Mouse (Mus musculus) heart, embryonic 13.5 days (tissue): ENCODE measurements around the gene Manbal. TPM values are rescaled to one million over a fixed set of nuclear protein-coding genes. Genes with fewer than 3 reads are reported as not detected.

Experiments used
- ATAC-seq: fragments of 200-750 bp; cut with Nextera tagmentation; 2 replicates; pipeline ENCODE4 v1.8.0; 2017; ENCODE audit warnings: moderate TSS enrichment; ENCODE audit not compliant: insufficient number of reproducible peaks, low FRiP score, low TSS enrichment; ENCODE audit errors: extremely low read depth
- H3K27ac ChIP-seq: fragments of 300-500 bp; sonication (generic); replicated peaks from 2 replicates; pipeline ENCODE4 v1.5.1; 2015; ENCODE audit warnings: moderate library complexity, mild to moderate bottlenecking, inconsistent platforms
- H3K27me3 ChIP-seq: fragments of 300-500 bp; sonication (generic); replicated peaks from 2 replicates; pipeline ENCODE4 v1.6.1; 2015; ENCODE audit warnings: mild to moderate bottlenecking, inconsistent platforms
- H3K36me3 ChIP-seq: fragments of 300-500 bp; sonication (generic); 2 replicates; pipeline ENCODE4 v1.6.1; 2015; ENCODE audit warnings: mild to moderate bottlenecking, inconsistent platforms
- H3K4me1 ChIP-seq: fragments of 300-500 bp; sonication (generic); 2 replicates; pipeline ENCODE4 v1.6.1; 2015; ENCODE audit warnings: inconsistent platforms
- H3K4me2 ChIP-seq: fragments of 300-500 bp; sonication (generic); 2 replicates; pipeline ENCODE4 v1.6.1; 2015; ENCODE audit warnings: inconsistent platforms, mild to moderate bottlenecking, moderate library complexity
- H3K4me3 ChIP-seq: fragments of 300-500 bp; sonication (generic); 2 replicates; pipeline ENCODE4 v1.5.1; 2015; ENCODE audit warnings: moderate library complexity, mild to moderate bottlenecking, inconsistent platforms
- H3K9ac ChIP-seq: fragments of 300-500 bp; sonication (generic); 2 replicates; pipeline ENCODE4 v1.6.1; 2015; ENCODE audit warnings: inconsistent platforms, mild to moderate bottlenecking, moderate library complexity
- H3K9me3 ChIP-seq: fragments of 300-500 bp; sonication (generic); 2 replicates; pipeline ENCODE4 v1.6.1; 2016; ENCODE audit warnings: inconsistent platforms
- WGBS: fragments of 180-500 bp; shearing (Covaris S2); methylation state at CpG from one replicate; pipeline ENCODE4 v1.1.7; 2015; ENCODE audit warnings: mixed read lengths; 5-methylcytosine and 5-hydroxymethylcytosine counted together
- polyA plus RNA-seq: library from polyadenylated mRNA; unstranded; fragments of >200 nt; fragmentation: Nextera tagmentation; extraction: Ambion mirVana; gene quantifications from 2 replicates; pipeline ENCODE4 v1.2.1, GENCODE M21; 2015

Gene Manbal
- polyA plus RNA-seq, 1 experiment from 2014 or later = 65.4 TPM

DNA sequence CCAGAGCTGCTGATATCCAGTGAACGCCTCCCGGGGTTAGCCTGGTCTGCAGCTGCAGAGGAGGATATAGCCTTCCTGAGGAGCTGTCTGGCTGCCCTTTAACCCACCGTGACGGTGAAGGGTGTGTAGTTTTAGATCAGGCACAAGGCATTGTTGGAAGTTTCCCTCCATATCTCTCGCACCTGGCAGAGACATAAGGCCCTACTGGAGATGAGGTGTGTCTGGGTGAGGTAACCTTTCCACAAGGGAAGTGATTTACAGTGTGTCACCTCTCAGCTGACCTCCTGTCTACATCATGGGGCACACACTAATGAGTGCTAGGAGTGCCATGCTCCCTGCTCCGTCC, 58.2 kb downstream of the Manbal start:
- Histone ChIP-seq H3K4me1 (peaks cover 69% of the 10 kb centered on the region), H3K27me3 (no peaks in the 10 kb centered on the region), H3K9me3 (no peaks in the 10 kb centered on the region), H3K4me3 (peak overlapping the region; percentile 80), H3K36me3 (peaks cover 5% of the 10 kb centered on the region; the same call in 1 of the 2 replicates), H3K9ac (no peak overlapping the region), H3K27ac (no peak overlapping the region), H3K4me2 (peak overlapping the region; percentile 85)
- no peak for ATAC-seq
- 68% methylated on average over 6 of the region's 6 CpGs for WGBS

DNA sequence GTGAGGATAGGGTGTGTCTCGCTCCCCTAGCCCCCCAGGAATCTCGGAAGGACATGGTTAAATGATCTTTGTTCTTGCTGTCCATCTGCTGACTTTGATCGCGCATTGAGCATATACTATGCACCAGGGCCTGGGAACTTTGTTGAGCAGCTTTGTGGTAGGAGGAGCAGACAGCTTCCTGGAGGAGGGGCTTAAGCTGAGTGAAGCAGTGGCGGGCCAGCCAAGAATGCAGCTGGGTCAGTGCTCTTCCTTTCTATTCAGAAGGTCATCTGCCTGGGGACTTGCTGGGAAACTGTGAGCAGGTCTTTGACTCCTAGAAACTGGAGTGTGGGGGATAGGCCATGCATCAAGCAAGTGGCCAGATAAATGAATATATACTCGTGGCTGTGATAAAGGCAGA, 58.8 kb downstream of the Manbal start:
- H3K4me3 ChIP-seq = no peak overlapping the region
- H3K4me2 ChIP-seq = no peak overlapping the region
- H3K9ac ChIP-seq = no peak overlapping the region
- no peak for ATAC-seq
- WGBS = 63% methylated on average over 6 of the region's 6 CpGs
- peaks cover 75% of the 10 kb centered on the region for H3K4me1 ChIP-seq
- H3K27ac ChIP-seq = 0 out of 2 replicates have a peak overlapping the region, but pooled peaks have one; percentile 20
- H3K27me3 ChIP-seq = no peaks in the 10 kb centered on the region
- no peaks in the 10 kb centered on the region for H3K9me3 ChIP-seq
- peaks cover 5% of the 10 kb centered on the region; the same call in 1 of the 2 replicates for H3K36me3 ChIP-seq

DNA sequence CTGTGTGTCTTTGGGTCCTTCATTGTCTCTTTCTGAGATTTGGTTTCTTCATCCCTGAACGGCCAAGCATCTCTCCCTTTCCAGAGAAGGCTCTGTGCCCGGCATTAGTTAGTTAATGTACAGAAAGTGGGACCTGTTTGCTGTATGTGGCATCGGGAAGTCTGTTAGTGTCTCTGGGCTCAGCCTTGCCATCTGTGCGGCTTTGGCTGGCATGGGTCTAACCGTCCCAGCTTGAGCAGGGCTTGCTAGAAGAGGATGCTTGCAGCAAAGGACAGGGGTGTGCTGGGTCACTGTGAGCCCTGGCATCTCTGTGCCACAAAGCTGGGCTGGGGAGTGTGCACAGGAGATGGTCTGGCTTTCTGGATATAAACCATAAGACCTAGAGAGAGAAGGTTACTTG, 59.8 kb downstream of the Manbal start:
- peaks cover 84% of the 10 kb centered on the region for H3K4me1 ChIP-seq
- no peak for ATAC-seq
- WGBS = 78% methylated on average over 5 of the region's 5 CpGs
- no peak overlapping the region for H3K4me2 ChIP-seq
- no peaks in the 10 kb centered on the region for H3K9me3 ChIP-seq
- H3K27ac ChIP-seq = no peak overlapping the region
- H3K4me3 ChIP-seq = no peak overlapping the region
- no peaks in the 10 kb centered on the region for H3K27me3 ChIP-seq
- H3K36me3 ChIP-seq = peaks cover 5% of the 10 kb centered on the region
- no peak overlapping the region for H3K9ac ChIP-seq

DNA sequence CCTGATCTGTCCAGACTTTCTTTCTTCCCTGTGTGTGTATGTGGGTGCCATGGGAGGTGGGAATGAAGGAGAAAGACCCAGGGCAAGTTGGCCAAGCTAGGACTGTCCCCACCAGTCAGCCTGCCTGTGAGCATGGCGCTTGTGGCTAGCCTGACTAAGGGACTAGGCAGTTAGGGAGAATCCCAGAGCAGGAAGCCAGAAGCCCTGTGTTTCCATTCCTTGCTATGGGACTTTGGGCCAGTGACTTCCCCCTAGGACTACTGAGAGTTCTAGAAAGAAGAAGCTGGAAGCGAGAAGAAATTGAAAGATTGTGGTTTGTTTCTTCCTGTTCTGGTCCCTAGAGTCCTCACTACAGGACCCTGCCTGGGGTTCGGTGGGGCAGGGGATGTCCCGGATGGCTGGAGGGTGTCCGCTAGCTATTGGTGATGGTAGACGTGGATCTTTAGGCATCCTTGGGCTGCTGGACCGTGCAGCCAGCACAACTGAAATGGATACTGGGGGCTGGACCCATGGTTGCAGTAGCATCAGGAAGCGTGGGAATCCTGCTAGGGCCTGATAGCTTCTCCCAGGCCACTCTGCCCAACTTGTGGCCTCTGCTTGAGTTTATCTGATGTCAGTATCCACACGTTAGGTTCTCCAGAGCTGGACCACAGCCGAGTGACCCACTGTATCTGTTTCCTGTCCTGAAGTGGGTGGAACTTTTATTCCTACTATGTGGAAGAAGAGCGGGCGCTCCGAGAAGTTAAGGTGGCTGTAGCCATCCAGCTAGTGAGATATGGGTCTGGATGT, 61.2 kb downstream of the Manbal start:
- H3K4me1 ChIP-seq = peaks cover 82% of the 10 kb centered on the region
- no peak overlapping the region for H3K9ac ChIP-seq
- H3K27me3 ChIP-seq = no peaks in the 10 kb centered on the region
- H3K27ac ChIP-seq = no peak overlapping the region
- H3K9me3 ChIP-seq = no peaks in the 10 kb centered on the region
- ATAC-seq = no peak
- WGBS = 63% methylated on average over 13 of the region's 13 CpGs
- H3K4me2 ChIP-seq = no peak overlapping the region
- H3K36me3 ChIP-seq = peaks cover 7% of the 10 kb centered on the region
- H3K4me3 ChIP-seq = no peak overlapping the region

DNA sequence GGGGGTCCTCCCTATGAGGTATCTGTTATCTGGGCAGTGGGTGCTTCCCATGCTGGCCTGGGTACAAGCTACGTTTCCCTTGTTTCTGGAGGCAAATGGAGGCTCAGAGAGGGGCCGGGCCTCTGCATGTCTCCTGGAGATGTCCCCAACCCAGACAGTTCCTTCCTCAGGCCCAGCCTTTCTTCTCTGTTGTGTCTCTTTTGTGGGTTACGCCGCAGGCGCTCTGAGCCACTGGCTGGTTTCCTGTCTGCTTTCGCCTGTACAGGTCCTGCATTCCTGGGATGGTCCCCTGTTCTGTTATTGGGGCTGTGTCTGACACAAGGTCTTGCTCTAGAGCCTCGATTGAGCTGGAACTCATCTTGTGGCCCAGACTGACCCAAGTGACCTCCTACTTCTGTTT, 62.3 kb downstream of the Manbal start:
- H3K9me3 ChIP-seq = no peaks in the 10 kb centered on the region
- H3K4me2 ChIP-seq = no peak overlapping the region
- ATAC-seq = no peak
- H3K27me3 ChIP-seq = no peaks in the 10 kb centered on the region
- no peak overlapping the region for H3K27ac ChIP-seq
- 72% methylated on average over 7 of the region's 7 CpGs for WGBS
- peaks cover 7% of the 10 kb centered on the region for H3K36me3 ChIP-seq
- peaks cover 90% of the 10 kb centered on the region for H3K4me1 ChIP-seq
- no peak overlapping the region for H3K9ac ChIP-seq
- H3K4me3 ChIP-seq = no peak overlapping the region

DNA sequence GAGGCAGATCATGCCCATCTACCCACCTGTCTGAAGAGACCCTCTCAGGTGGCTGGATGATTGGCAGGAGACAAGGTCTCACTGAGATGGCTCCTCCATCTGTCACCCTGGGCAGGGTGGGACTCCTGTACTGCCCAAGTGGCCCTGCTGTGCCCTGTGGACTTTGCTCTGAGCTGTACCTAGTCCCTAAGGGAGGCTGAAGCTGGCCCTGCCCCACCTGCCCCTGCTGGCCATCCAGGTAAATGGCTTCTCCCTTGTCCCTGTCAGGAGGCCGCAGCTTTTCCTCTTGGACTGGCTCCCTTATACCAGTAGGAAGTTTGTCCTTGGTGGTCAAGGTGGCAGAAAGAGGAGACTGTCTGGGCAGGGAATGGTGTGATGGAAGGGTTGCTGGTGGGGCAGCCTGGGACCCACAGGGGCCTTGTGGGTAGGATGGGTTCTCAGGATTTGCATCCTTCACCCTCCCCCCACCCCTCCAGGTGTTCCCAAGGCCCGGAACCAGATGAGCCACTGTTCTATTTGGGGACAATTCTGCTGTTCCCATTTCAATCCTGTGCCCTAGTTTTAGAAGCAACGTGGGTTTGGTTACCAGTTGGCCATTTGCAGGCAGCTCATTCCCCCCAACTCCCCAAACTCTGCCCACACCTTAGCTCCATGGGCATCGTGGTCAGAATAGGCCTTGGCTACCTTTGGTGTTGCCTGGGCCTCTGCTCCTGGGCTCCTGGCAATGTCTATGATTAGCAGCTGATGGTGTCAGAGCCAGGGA, 63.5 kb downstream of the Manbal start:
- Histone ChIP-seq H3K4me2 (no peak overlapping the region), H3K36me3 (peaks cover 7% of the 10 kb centered on the region), H3K9ac (0 out of 2 replicates have a peak overlapping the region, but pooled peaks have one; percentile 67), H3K27me3 (no peaks in the 10 kb centered on the region), H3K4me3 (no peak overlapping the region), H3K4me1 (peaks cover 88% of the 10 kb centered on the region), H3K9me3 (no peaks in the 10 kb centered on the region), H3K27ac (no peak overlapping the region)
- ATAC-seq = no peak
- 69% methylated on average over 4 of the region's 4 CpGs for WGBS

DNA sequence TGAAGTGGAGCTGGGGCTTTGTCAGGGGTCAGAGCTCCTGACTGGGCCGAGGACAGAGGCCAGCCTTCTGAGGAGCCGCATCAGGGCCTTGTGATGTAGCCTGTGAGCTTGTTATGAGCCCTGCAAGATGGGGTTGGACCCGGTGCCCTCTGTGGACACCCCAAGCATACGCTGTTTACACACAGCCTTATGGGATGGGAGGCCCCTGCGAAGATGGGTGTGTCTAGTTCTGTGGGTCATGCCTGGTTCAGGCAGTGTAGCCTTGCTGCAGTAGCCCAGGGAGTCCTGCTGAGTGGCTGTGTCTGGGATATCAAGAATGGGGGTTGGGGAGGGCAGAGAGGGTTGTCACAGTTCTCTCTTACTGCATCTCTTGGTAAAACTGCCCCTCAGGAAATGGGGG, 64.5 kb downstream of the Manbal start:
- H3K36me3 ChIP-seq = peaks cover 7% of the 10 kb centered on the region
- H3K9me3 ChIP-seq = no peaks in the 10 kb centered on the region
- no peaks in the 10 kb centered on the region for H3K27me3 ChIP-seq
- H3K4me1 ChIP-seq = peaks cover 85% of the 10 kb centered on the region
- H3K4me2 ChIP-seq = no peak overlapping the region
- no peak for ATAC-seq
- WGBS = 67% methylated on average over 5 of the region's 5 CpGs
- peak overlapping the region; percentile 61 for H3K27ac ChIP-seq
- H3K9ac ChIP-seq = peak overlapping the region; percentile 67
- no peak overlapping the region for H3K4me3 ChIP-seq

DNA sequence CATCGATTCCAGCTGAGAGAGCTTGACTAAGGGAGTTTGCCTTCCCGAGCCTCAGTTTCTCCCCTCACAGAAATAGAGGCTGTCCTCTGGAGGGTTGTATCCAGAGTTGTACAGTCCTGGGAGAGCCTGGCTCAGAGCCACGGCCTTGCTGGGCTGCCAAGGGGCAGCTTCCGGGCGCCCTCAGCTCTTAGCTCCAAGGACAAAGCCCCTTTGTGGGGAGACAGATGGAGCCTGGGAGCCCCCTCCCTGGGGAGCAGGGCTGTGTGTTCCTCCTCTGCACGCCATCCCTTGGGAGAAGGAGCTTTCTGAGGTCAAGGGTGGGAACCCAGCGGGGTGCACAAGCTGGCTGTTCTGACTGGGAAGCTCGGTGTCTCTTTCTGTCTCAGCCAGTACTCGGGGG, 65.1 kb downstream of the Manbal start:
- Histone ChIP-seq H3K27me3 (no peaks in the 10 kb centered on the region), H3K4me2 (no peak overlapping the region), H3K27ac (peak overlapping the region; percentile 61), H3K4me3 (no peak overlapping the region), H3K9me3 (no peaks in the 10 kb centered on the region), H3K4me1 (peaks cover 80% of the 10 kb centered on the region), H3K36me3 (peaks cover 11% of the 10 kb centered on the region), H3K9ac (peak overlapping the region; percentile 67)
- 66% methylated on average over 9 of the region's 9 CpGs for WGBS
- no peak for ATAC-seq

DNA sequence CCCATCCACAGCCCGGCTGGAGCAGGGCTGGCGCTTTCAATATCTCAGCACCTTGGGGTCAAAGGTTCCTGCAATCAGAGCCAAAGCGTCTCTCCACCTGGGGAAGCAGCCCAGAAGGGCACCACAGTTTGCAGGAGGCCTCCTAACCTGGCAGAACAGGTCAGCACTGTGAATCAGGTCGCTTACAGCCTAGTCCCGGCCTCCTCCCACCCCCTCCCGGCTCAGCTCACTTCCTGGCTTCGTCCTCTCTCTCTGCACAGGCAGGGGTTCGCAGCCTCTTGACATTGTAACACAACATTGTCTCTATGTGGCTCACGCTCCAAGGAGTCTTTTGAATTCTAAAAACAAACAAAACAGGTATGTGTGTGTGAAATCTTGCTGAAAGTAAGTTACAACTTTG, 66.6 kb downstream of the Manbal start:
- Histone ChIP-seq H3K36me3 (peaks cover 17% of the 10 kb centered on the region), H3K9me3 (no peaks in the 10 kb centered on the region), H3K4me1 (peaks cover 66% of the 10 kb centered on the region), H3K27ac (peak overlapping the region; percentile 60), H3K27me3 (no peaks in the 10 kb centered on the region), H3K4me2 (peak overlapping the region; percentile 14; the same call in 1 of the 2 replicates), H3K4me3 (no peak overlapping the region), H3K9ac (peak overlapping the region; percentile 51)
- ATAC-seq = no peak
- WGBS = 35% methylated on average over 9 of the region's 9 CpGs

DNA sequence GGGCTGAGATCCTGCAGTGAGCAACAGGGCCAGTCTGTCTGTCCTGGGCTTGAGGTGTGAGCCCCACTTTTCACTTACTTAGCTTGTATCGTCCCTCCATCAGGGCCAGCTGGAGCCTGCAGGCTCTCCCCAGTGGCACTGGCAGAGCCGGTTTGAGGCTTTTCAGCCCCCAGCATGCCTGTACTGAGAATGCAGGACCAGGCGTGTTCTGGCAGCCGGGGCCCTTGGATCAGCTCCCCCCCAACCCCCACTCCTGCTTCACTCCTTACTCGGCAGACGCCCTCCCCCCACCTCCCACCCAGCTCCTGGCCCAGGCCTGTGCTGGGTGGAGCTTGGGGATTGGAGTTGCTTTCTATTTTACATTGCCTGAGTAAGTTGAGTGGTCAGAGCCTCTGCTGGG, 67.1 kb downstream of the Manbal start:
- ATAC-seq = no peak; the same call in 1 of the 2 replicates
- Histone ChIP-seq H3K4me2 (peak overlapping the region; percentile 14; the same call in 1 of the 2 replicates), H3K27ac (peak overlapping the region; percentile 60), H3K27me3 (no peaks in the 10 kb centered on the region), H3K4me1 (peaks cover 62% of the 10 kb centered on the region), H3K36me3 (peaks cover 21% of the 10 kb centered on the region), H3K4me3 (no peak overlapping the region), H3K9ac (peak overlapping the region; percentile 51), H3K9me3 (no peaks in the 10 kb centered on the region)
- 15% methylated on average over 6 of the region's 6 CpGs for WGBS

DNA sequence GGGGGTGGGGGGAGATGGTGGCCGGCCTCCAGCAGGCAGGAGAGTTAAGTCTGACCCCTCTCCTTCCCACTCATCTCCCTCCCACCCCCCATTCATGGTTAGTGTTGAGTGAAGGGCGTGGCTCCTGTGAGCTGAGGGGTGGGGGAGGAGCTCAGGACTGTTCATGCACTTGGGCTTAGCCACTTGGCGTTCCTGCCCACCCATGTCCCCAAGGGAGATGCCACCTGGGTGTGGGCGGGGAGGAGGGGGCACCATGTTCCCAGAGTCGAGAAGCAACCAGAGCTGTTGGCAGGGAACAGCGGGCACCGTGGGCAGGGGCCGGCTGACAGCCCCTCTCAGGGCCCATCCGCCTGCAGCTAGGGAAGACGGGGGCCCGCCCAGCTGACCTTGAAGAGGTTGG, 69.1 kb downstream of the Manbal start:
- Histone ChIP-seq H3K4me2 (no peak overlapping the region), H3K27ac (no peak overlapping the region), H3K27me3 (no peaks in the 10 kb centered on the region), H3K4me1 (peaks cover 48% of the 10 kb centered on the region), H3K9me3 (peaks cover 5% of the 10 kb centered on the region), H3K9ac (no peak overlapping the region), H3K4me3 (no peak overlapping the region), H3K36me3 (peaks cover 39% of the 10 kb centered on the region)
- no peak for ATAC-seq
- WGBS = 70% methylated on average over 11 of the region's 11 CpGs
